Mouse (Mus musculus) c-Kit-negative CD71-positive TER-119-positive erythroid progenitor cells, embryonic 14.5 days (primary cell): ENCODE data around the gene Atg2b.

Experiments
- DNase-seq: peaks from one replicate; pipeline ENCODE4 v3.0.0-alpha.2; 2013; ENCODE audit warnings: low read depth, low spot score

The Atg2b gene

GRCm38 (mm10) chr12:105683933-105684901, 794 bp downstream of the Atg2b start, which contains the start of gene Gskip:
TSS of gene Gskip (plus strand) at chr12:105684829.
- peak; percentile 47 for DNase-seq

GRCm38 (mm10) chr12:105678762-105679161, 6.2 kb downstream of the Atg2b start:
- no peak for DNase-seq

- DNase-seq, result no peak
Measured at GRCm38 (mm10) chr12:105678211-105678610, 6.8 kb downstream of the Atg2b start.

GRCm38 (mm10) chr12:105676274-105676673, 8.7 kb downstream of the Atg2b start:
- DNase-seq, result no peak

- no peak for DNase-seq
Measured at GRCm38 (mm10) chr12:105655850-105656249, 29.2 kb downstream of the Atg2b start.

- no peak for DNase-seq
Measured at GRCm38 (mm10) chr12:105642770-105643321, 42.2 kb downstream of the Atg2b start.

- no peak for DNase-seq
Measured at GRCm38 (mm10) chr12:105637554-105637953, 47.5 kb downstream of the Atg2b start.

GRCm38 (mm10) chr12:105636551-105636950, 48.5 kb downstream of the Atg2b start:
- no peak for DNase-seq

GRCm38 (mm10) chr12:105634374-105635067, 50.5 kb downstream of the Atg2b start:
- no peak for DNase-seq

GRCm38 (mm10) chr12:105625798-105626197, 59.2 kb downstream of the Atg2b start:
- DNase-seq, result no peak

- DNase-seq, result no peak
Measured at GRCm38 (mm10) chr12:105622981-105623539, 62.0 kb downstream of the Atg2b start.

- no peak for DNase-seq
Measured at GRCm38 (mm10) chr12:105622048-105622447, 63.0 kb downstream of the Atg2b start.

- no peak for DNase-seq
Measured at GRCm38 (mm10) chr12:105613559-105613958, 71.5 kb downstream of the Atg2b start.

- peak; percentile 4 for DNase-seq
Measured at GRCm38 (mm10) chr12:105611748-105612147, 73.3 kb downstream of the Atg2b start.

GRCm38 (mm10) chr12:105611045-105611444, 74.0 kb downstream of the Atg2b start:
- DNase-seq, result no peak

GRCm38 (mm10) chr12:105606881-105607280, 78.1 kb downstream of the Atg2b start:
- DNase-seq, result no peak

- DNase-seq, result no peak
Measured at GRCm38 (mm10) chr12:105605212-105605611, 79.8 kb downstream of the Atg2b start.

GRCm38 (mm10) chr12:105603904-105604303, 81.1 kb downstream of the Atg2b start:
- DNase-seq, result no peak

GRCm38 (mm10) chr12:105602581-105603210, 82.3 kb downstream of the Atg2b start, which contains the start of gene Bdkrb1:
TSS of gene Bdkrb1 (plus strand) at chr12:105603085.
- DNase-seq, result no peak

GRCm38 (mm10) chr12:105601586-105601985, 83.4 kb downstream of the Atg2b start:
- DNase-seq, result no peak

GRCm38 (mm10) chr12:105599098-105599497, 85.9 kb downstream of the Atg2b start:
- DNase-seq, result no peak
